Mouse (Mus musculus): ENCODE results near the gene Nfia.

Nfia gene

GRCm38 (mm10) chr4:97816001-97816400 is 43.5 kb downstream of the Nfia start:
- DNase-seq (ENCODE audit: low spot score) = no peak

GRCm38 (mm10) chr4:97816753-97817152 is 44.2 kb downstream of the Nfia start:
- DNase-seq (ENCODE audit: low spot score) = no peak

GRCm38 (mm10) chr4:97817741-97818140 is 45.2 kb downstream of the Nfia start:
- no peak for DNase-seq (ENCODE audit: low spot score)

- no peak for DNase-seq (ENCODE audit: low spot score)
These were observed 46.0 kb downstream of the Nfia start for GRCm38 (mm10) chr4:97818498-97818897.

GRCm38 (mm10) chr4:97819101-97819500 is 46.6 kb downstream of the Nfia start:
- no peak for DNase-seq (ENCODE audit: low spot score)

- DNase-seq (ENCODE audit: low spot score) = no peak
These were observed 48.1 kb downstream of the Nfia start for GRCm38 (mm10) chr4:97820474-97821259.

GRCm38 (mm10) chr4:97821556-97822251 is 49.2 kb downstream of the Nfia start:
- no peak for DNase-seq (ENCODE audit: low spot score)

GRCm38 (mm10) chr4:97823512-97823911 is 51.0 kb downstream of the Nfia start:
- no peak for DNase-seq (ENCODE audit: low spot score)

- no peak for DNase-seq (ENCODE audit: low spot score)
These were observed 51.9 kb downstream of the Nfia start for GRCm38 (mm10) chr4:97824451-97824850.

GRCm38 (mm10) chr4:97825432-97825831 is 52.9 kb downstream of the Nfia start:
- no peak for DNase-seq (ENCODE audit: low spot score)

- no peak for DNase-seq (ENCODE audit: low spot score)
These were observed 53.3 kb downstream of the Nfia start for GRCm38 (mm10) chr4:97825841-97826240.

GRCm38 (mm10) chr4:97827115-97827514 is 54.6 kb downstream of the Nfia start:
- no peak for DNase-seq (ENCODE audit: low spot score)

- no peak for DNase-seq (ENCODE audit: low spot score)
These were observed 56.0 kb downstream of the Nfia start for GRCm38 (mm10) chr4:97828579-97828978.

- no peak for DNase-seq (ENCODE audit: low spot score)
These were observed 57.0 kb downstream of the Nfia start for GRCm38 (mm10) chr4:97829336-97830050.

GRCm38 (mm10) chr4:97830051-97830853 is 57.7 kb downstream of the Nfia start:
- DNase-seq (ENCODE audit: low spot score) = no peak

GRCm38 (mm10) chr4:97830935-97831608 is 58.5 kb downstream of the Nfia start:
- no peak for DNase-seq (ENCODE audit: low spot score)

GRCm38 (mm10) chr4:97831611-97832278 is 59.2 kb downstream of the Nfia start:
- DNase-seq (ENCODE audit: low spot score) = no peak

GRCm38 (mm10) chr4:97832279-97832640 is 59.7 kb downstream of the Nfia start:
- no peak for DNase-seq (ENCODE audit: low spot score)

GRCm38 (mm10) chr4:97836812-97837211 is 64.3 kb downstream of the Nfia start:
- DNase-seq (ENCODE audit: low spot score) = no peak

- DNase-seq (ENCODE audit: low spot score) = no peak
These were observed 65.2 kb downstream of the Nfia start for GRCm38 (mm10) chr4:97837724-97838123.

- DNase-seq (ENCODE audit: low spot score) = no peak
These were observed 66.1 kb downstream of the Nfia start for GRCm38 (mm10) chr4:97838651-97839050.

Measured in embryo, embryonic 10.5 days (tissue).